Mouse (Mus musculus) neural tube, embryonic 13.5 days (tissue): ENCODE measurements around the gene Ppm1b. TPM values are rescaled to one million over a fixed set of nuclear protein-coding genes. Genes with fewer than 3 reads are reported as not detected.

Experiments used
- ATAC-seq: fragments of 200-750 bp; cut with Nextera tagmentation; 2 replicates; pipeline ENCODE4 v1.8.0; 2017; ENCODE audit warnings: low read depth, mild to moderate bottlenecking, moderate TSS enrichment, moderate library complexity
- H3K27ac ChIP-seq: fragments of 300-500 bp; sonication (generic); replicated peaks from 2 replicates; pipeline ENCODE4 v1.5.1; 2015; ENCODE audit warnings: moderate library complexity, mild to moderate bottlenecking, inconsistent platforms
- H3K27me3 ChIP-seq: fragments of 300-500 bp; sonication (generic); 2 replicates; pipeline ENCODE4 v1.6.1; 2015; ENCODE audit warnings: mild to moderate bottlenecking, inconsistent platforms
- H3K36me3 ChIP-seq: fragments of 300-500 bp; sonication (generic); 2 replicates; pipeline ENCODE4 v1.6.1; 2015; ENCODE audit warnings: mild to moderate bottlenecking, inconsistent platforms
- H3K4me1 ChIP-seq: fragments of 300-500 bp; sonication (generic); replicated peaks from 2 replicates; pipeline ENCODE4 v1.6.1; 2015; ENCODE audit warnings: inconsistent platforms
- H3K4me2 ChIP-seq: fragments of 300-500 bp; sonication (generic); 2 replicates; pipeline ENCODE4 v1.6.1; 2015; ENCODE audit warnings: inconsistent platforms, mild to moderate bottlenecking, moderate library complexity
- H3K4me3 ChIP-seq: fragments of 300-500 bp; sonication (generic); 2 replicates; pipeline ENCODE4 v1.5.1; 2015; ENCODE audit warnings: mild to moderate bottlenecking, inconsistent platforms
- H3K9ac ChIP-seq: fragments of 300-500 bp; sonication (generic); 2 replicates; pipeline ENCODE4 v1.6.1; 2015; ENCODE audit warnings: moderate library complexity, mild to moderate bottlenecking, inconsistent platforms
- H3K9me3 ChIP-seq: fragments of 300-500 bp; sonication (generic); 2 replicates; pipeline ENCODE4 v1.6.1; 2016; ENCODE audit warnings: inconsistent platforms
- WGBS: fragments of 180-500 bp; shearing (Covaris S2); methylation state at CpG from one replicate; pipeline ENCODE4 v1.1.7; 2015; 5-methylcytosine and 5-hydroxymethylcytosine counted together
- polyA plus RNA-seq: library from polyadenylated mRNA; unstranded; fragments of >200 nt; fragmentation: Nextera tagmentation; extraction: Ambion mirVana; gene quantifications from 2 replicates; pipeline ENCODE4 v1.2.1, GENCODE M21; 2015

The Ppm1b gene
- polyA plus RNA-seq, 1 experiment from 2014 or later: 98.5 TPM

DNA sequence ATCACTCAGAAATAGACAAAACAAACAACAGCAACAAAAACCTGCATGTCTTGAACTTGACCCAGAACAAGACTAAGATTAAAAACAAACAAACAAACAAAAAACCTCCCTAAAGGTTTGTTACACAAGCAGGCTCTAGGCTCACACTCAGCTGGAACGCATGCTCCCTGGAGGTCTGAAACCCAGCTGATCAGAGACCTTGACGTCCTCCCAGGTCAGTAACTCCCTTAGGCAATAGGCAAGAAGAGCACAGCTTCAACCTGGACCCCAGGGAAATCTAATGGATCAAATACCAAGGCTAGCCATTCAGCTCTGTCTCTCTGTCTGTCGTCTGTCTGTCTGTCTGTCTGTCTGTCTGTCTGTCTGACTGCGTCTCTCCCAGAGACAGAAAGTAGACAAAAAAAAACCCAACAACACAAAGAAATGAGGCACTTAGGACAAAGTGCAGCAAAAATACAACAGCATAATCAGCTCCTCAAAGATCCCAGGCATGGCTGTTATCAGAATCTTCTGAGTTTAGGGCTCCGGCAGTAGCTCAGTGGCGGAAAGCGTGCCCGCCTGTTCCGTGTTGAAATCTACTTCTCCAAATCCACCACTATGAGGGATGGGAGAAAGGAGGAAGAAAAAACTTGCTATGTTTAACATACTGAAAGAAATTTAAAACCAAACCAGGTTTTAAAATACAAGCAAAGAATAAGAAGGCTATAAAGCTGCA is 16.4 kb upstream of the Ppm1b start:
- Histone ChIP-seq H3K27me3 (no peaks in the 10 kb centered on the region), H3K27ac (no peak overlapping the region), H3K4me3 (no peak overlapping the region), H3K9me3 (peaks cover 5% of the 10 kb centered on the region; the same call in 1 of the 2 replicates), H3K4me1 (no peaks in the 10 kb centered on the region), H3K4me2 (no peak overlapping the region), H3K36me3 (no peaks in the 10 kb centered on the region), H3K9ac (no peak overlapping the region)
- no peak for ATAC-seq
- 82% methylated on average over 9 of the region's 9 CpGs for WGBS

DNA sequence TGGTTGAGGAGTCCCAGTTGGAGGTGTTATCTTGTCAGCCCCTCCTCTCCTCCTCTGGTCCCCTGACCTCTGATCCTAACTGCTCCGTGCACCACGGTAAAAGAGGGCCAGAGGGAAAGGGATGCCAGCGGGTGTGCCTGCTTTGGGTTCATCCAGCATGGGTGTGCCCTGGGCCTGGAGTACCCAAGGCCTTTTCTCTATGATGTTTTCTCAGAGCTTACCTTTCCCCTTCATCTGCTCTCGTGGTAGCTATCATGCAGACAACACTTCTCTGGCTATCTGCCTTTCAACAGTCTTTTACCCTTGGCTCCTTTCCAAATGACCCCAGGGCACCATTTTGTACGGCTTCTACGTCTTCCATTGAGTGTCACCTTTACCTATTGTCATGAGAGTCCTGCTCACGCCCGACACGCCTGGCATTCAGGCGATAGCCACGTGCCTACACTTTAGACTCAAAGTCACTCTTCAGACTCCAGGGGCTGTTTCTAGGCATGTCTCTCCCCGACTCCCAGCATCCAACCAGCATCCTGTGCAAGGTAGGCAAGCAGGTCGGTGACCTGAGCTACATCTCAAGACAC is 15.2 kb upstream of the Ppm1b start:
- 89% methylated on average over 13 of the region's 13 CpGs for WGBS
- no peak for ATAC-seq
- no peak overlapping the region for H3K9ac ChIP-seq
- no peak overlapping the region for H3K4me2 ChIP-seq
- no peaks in the 10 kb centered on the region for H3K27me3 ChIP-seq
- H3K4me1 ChIP-seq: no peaks in the 10 kb centered on the region
- H3K4me3 ChIP-seq: no peak overlapping the region
- H3K9me3 ChIP-seq: peaks cover 5% of the 10 kb centered on the region; the same call in 1 of the 2 replicates
- no peaks in the 10 kb centered on the region for H3K36me3 ChIP-seq
- no peak overlapping the region for H3K27ac ChIP-seq

GRCm38 (mm10) chr17:84942358-84943032 is 14.0 kb upstream of the Ppm1b start:
- peaks cover 5% of the 10 kb centered on the region; the same call in 1 of the 2 replicates for H3K9me3 ChIP-seq
- no peak overlapping the region for H3K4me2 ChIP-seq
- H3K9ac ChIP-seq: no peak overlapping the region
- H3K27me3 ChIP-seq: no peaks in the 10 kb centered on the region
- no peaks in the 10 kb centered on the region for H3K36me3 ChIP-seq
- no peak overlapping the region for H3K27ac ChIP-seq
- ATAC-seq: no peak
- 84% methylated on average over 10 of the region's 10 CpGs for WGBS
- no peak overlapping the region for H3K4me3 ChIP-seq
- no peaks in the 10 kb centered on the region for H3K4me1 ChIP-seq

GRCm38 (mm10) chr17:84943033-84943393 is 13.5 kb upstream of the Ppm1b start:
- H3K4me1 ChIP-seq: no peaks in the 10 kb centered on the region
- H3K9me3 ChIP-seq: peaks cover 5% of the 10 kb centered on the region; the same call in 1 of the 2 replicates
- no peak overlapping the region for H3K9ac ChIP-seq
- H3K4me2 ChIP-seq: no peak overlapping the region
- no peak overlapping the region for H3K27ac ChIP-seq
- no peaks in the 10 kb centered on the region for H3K36me3 ChIP-seq
- H3K27me3 ChIP-seq: no peaks in the 10 kb centered on the region
- ATAC-seq: no peak
- WGBS: 68% methylated on average over 2 of the region's 2 CpGs
- H3K4me3 ChIP-seq: no peak overlapping the region

GRCm38 (mm10) chr17:84944348-84944747 is 12.2 kb upstream of the Ppm1b start:
- WGBS: 80% methylated on average over 6 of the region's 6 CpGs
- no peak overlapping the region for H3K4me2 ChIP-seq
- H3K36me3 ChIP-seq: no peaks in the 10 kb centered on the region
- no peaks in the 10 kb centered on the region for H3K27me3 ChIP-seq
- ATAC-seq: no peak
- no peak overlapping the region for H3K9ac ChIP-seq
- H3K4me1 ChIP-seq: no peaks in the 10 kb centered on the region
- no peak overlapping the region for H3K27ac ChIP-seq
- H3K9me3 ChIP-seq: no peaks in the 10 kb centered on the region
- H3K4me3 ChIP-seq: no peak overlapping the region

GRCm38 (mm10) chr17:84952521-84952920 is 4.0 kb upstream of the Ppm1b start:
- H3K4me3 ChIP-seq: no peak overlapping the region
- no peaks in the 10 kb centered on the region for H3K9me3 ChIP-seq
- 94% methylated on average over 5 of the region's 5 CpGs for WGBS
- no peak overlapping the region for H3K4me2 ChIP-seq
- no peaks in the 10 kb centered on the region for H3K27me3 ChIP-seq
- ATAC-seq: no peak
- no peak overlapping the region for H3K9ac ChIP-seq
- peaks cover 8% of the 10 kb centered on the region for H3K4me1 ChIP-seq
- H3K27ac ChIP-seq: no peak overlapping the region
- no peaks in the 10 kb centered on the region for H3K36me3 ChIP-seq

GRCm38 (mm10) chr17:84953776-84954175 is 2.8 kb upstream of the Ppm1b start:
- WGBS: 91% methylated on average over 5 of the region's 5 CpGs
- H3K27ac ChIP-seq: no peak overlapping the region
- H3K27me3 ChIP-seq: no peaks in the 10 kb centered on the region
- no peak for ATAC-seq
- no peaks in the 10 kb centered on the region for H3K36me3 ChIP-seq
- no peak overlapping the region for H3K4me2 ChIP-seq
- H3K9ac ChIP-seq: no peak overlapping the region
- H3K4me1 ChIP-seq: peaks cover 8% of the 10 kb centered on the region
- no peaks in the 10 kb centered on the region for H3K9me3 ChIP-seq
- H3K4me3 ChIP-seq: no peak overlapping the region

DNA sequence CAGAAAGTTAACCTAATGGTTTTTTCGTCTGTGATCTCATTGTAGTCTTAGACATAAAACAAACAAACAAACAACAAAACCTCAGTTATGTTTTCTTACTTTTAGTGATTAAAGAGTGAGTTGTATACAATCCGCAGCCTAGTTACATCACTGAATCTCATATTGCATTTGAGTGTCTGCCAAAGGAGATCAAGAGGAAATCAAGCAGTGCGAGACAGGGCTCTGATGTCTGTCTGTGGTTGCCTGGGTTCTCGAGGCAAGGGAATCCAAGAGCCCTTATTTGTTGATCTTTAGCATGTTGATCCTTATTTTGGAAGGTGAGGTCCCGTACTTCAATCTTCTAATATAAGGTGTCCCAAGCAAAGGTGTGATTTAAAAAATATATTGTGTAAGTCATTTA is 1.7 kb upstream of the Ppm1b start:
- Histone ChIP-seq H3K9me3 (no peaks in the 10 kb centered on the region), H3K27me3 (no peaks in the 10 kb centered on the region), H3K27ac (no peak overlapping the region), H3K4me3 (no peak overlapping the region), H3K4me2 (no peak overlapping the region), H3K9ac (no peak overlapping the region), H3K4me1 (peaks cover 19% of the 10 kb centered on the region), H3K36me3 (no peaks in the 10 kb centered on the region)
- ATAC-seq: no peak
- whole genome bisulfite sequencing: 93% methylated on average over 5 of the region's 5 CpGs

GRCm38 (mm10) chr17:84956931-84957486 is 468 bp downstream of the Ppm1b start:
- Histone ChIP-seq H3K9me3 (no peaks in the 10 kb centered on the region), H3K27me3 (no peaks in the 10 kb centered on the region), H3K9ac (peak overlapping the region; percentile 65), H3K36me3 (no peaks in the 10 kb centered on the region), H3K27ac (peak overlapping the region; percentile 94), H3K4me1 (peaks cover 35% of the 10 kb centered on the region), H3K4me3 (peak overlapping the region; percentile 98), H3K4me2 (peak overlapping the region; percentile 66)
- under 1% methylated on average over 24 of the region's 24 CpGs for WGBS
- ATAC-seq: peak; percentile 93

DNA sequence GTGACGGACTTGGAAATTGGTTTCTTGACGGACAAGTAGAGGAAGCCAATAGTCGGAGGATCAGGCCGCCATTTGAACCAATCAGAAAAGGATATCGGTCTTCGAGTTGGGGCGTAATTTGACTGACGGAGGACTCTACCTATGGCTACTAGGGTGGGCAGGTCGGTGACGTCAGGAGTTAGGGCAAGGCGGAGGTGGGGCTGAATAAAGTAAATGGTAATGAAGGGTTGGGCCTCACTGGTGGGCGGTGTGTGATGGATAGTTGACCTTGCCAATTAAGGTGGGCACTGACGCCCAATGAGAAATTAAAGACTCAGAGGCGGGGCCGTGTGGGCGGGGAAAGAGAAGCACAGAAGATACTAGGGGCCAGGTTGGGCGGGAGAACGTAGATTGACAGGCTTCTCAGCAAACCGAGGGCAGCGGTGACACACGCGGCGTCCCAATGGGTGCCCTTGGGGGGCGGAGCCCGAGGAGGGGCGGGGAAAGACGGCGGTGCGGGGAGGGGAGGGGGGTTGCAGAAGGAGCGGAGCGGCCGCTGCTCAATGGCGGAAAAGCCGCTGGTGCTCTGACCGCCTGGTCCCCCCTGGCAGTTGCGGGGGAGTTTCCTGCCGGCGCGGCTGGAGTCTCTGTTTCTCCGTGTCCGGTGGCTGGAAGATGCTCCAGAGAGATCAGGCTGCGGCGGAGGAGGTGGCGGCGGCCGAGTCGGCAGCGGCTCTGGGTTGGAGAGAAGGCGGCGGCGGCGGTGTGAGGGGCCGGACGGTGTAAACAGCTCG is 1.1 kb downstream of the Ppm1b start:
- ATAC-seq: peak; percentile 99
- Histone ChIP-seq H3K27ac (peak overlapping the region; percentile 97), H3K9me3 (no peaks in the 10 kb centered on the region), H3K9ac (peak overlapping the region; percentile 98), H3K4me2 (peak overlapping the region; percentile 67), H3K27me3 (no peaks in the 10 kb centered on the region), H3K4me3 (peak overlapping the region; percentile 98), H3K4me1 (peaks cover 35% of the 10 kb centered on the region), H3K36me3 (no peaks in the 10 kb centered on the region)
- WGBS: under 1% methylated on average over 50 of the region's 55 CpGs

- Histone ChIP-seq H3K9me3 (no peaks in the 10 kb centered on the region), H3K27ac (peak overlapping the region; percentile 97), H3K4me1 (peaks cover 35% of the 10 kb centered on the region), H3K9ac (peak overlapping the region; percentile 98), H3K4me2 (peak overlapping the region; percentile 67), H3K27me3 (no peaks in the 10 kb centered on the region), H3K4me3 (peak overlapping the region; percentile 98), H3K36me3 (no peaks in the 10 kb centered on the region)
- WGBS: under 1% methylated on average over 50 of the region's 52 CpGs
- no peak for ATAC-seq
Observed at GRCm38 (mm10) chr17:84958411-84958911, 1.9 kb downstream of the Ppm1b start.
